Mouse (Mus musculus): ENCODE data around the gene Ggcx. TPM values are rescaled to one million over a fixed set of nuclear protein-coding genes. Genes with fewer than 3 reads are reported as not detected.

Gene Ggcx
- polyA plus RNA-seq (2015; fragmentation: Nextera tagmentation; extraction: Ambion mirVana) = 17.0 and 20.7 TPM in 2 replicates

GRCm38 (mm10) chr6:72414076-72414756 is at the start of gene Ggcx:
TSS of gene Ggcx (plus strand) at chr6:72414308.
- H3K4me2 ChIP-seq = peak within 1 kb of the TSS; percentile 64
- peak; percentile 97 for ATAC-seq (ENCODE audit: low FRiP score, low read depth)
- H3K9me3 ChIP-seq = no peaks in the 10 kb centered on the region
- H3K36me3 ChIP-seq = peaks cover 16% of the 10 kb centered on the region
- H3K27ac ChIP-seq (replicated peaks) = peak within 1 kb of the TSS; percentile 66
- peak within 1 kb of the TSS; percentile 65 for H3K4me3 ChIP-seq
- 2% methylated on average over 33 of the region's 33 CpGs for WGBS
- peak within 1 kb of the TSS; percentile 71 for H3K9ac ChIP-seq
- no peaks in the 10 kb centered on the region for H3K27me3 ChIP-seq
- peaks cover 25% of the 10 kb centered on the region for H3K4me1 ChIP-seq (replicated peaks)

GRCm38 (mm10) chr6:72364985-72365384 is 49.1 kb upstream of the Ggcx start:
- no peak overlapping the region for H3K9ac ChIP-seq
- WGBS = 74% methylated on average over 6 of the region's 6 CpGs
- no peaks in the 10 kb centered on the region for H3K9me3 ChIP-seq

DNA sequence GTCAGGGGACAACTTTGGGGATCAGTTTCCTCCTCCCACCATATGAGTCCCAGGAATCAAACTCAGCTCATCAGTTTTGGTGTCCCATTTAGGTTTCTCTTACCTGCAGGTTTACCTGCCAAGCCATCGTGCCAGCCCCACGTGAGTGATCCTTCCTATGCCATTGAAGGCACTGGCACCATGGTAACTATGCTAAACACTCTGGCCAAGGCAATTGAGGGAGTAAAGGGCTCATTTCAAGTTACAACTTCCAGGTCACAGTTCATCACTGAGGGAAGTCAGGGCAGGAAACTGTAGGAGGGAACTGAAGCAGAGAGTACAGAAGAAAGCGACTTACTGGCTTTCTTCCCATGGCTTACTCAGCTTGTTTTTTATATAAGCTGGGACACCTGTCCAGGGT is 47.8 kb upstream of the Ggcx start:
- WGBS = 66% methylated on average over 3 of the region's 3 CpGs
- H3K4me3 ChIP-seq = no peak overlapping the region
- ATAC-seq (ENCODE audit: low FRiP score, low read depth) = no peak
- 0 out of 2 replicates have a peak, but pooled peaks cover 2% of the 10 kb centered on the region for H3K27me3 ChIP-seq
- H3K36me3 ChIP-seq = no peaks in the 10 kb centered on the region
- no peak overlapping the region for H3K27ac ChIP-seq (replicated peaks)
- H3K9me3 ChIP-seq = no peaks in the 10 kb centered on the region
- peaks cover 13% of the 10 kb centered on the region for H3K4me1 ChIP-seq (replicated peaks)
- H3K4me2 ChIP-seq = no peak overlapping the region
- H3K9ac ChIP-seq = no peak overlapping the region

More at GRCm38 (mm10) chr6:72364985-72365384, 49.1 kb upstream of the Ggcx start:
- Histone ChIP-seq H3K27me3 (0 out of 2 replicates have a peak, but pooled peaks cover 2% of the 10 kb centered on the region), H3K4me1 (replicated peaks) (peaks cover 25% of the 10 kb centered on the region), H3K36me3 (peaks cover 6% of the 10 kb centered on the region; the same call in 1 of the 2 replicates), H3K4me3 (no peak overlapping the region), H3K27ac (replicated peaks) (no peak overlapping the region), H3K4me2 (no peak overlapping the region)
- no peak for ATAC-seq (ENCODE audit: low FRiP score, low read depth)

- 74% methylated on average over 4 of the region's 4 CpGs for WGBS
- no peak for ATAC-seq (ENCODE audit: low FRiP score, low read depth)
- Histone ChIP-seq H3K9ac (no peak within 1 kb of the TSS), H3K27ac (replicated peaks) (no peak within 1 kb of the TSS), H3K4me2 (no peak within 1 kb of the TSS), H3K4me3 (no peak within 1 kb of the TSS), H3K36me3 (no peaks in the 10 kb centered on the region), H3K9me3 (no peaks in the 10 kb centered on the region), H3K27me3 (0 out of 2 replicates have a peak, but pooled peaks cover 2% of the 10 kb centered on the region), H3K4me1 (replicated peaks) (peaks cover 7% of the 10 kb centered on the region)
Measured at GRCm38 (mm10) chr6:72366844-72367443, 47.2 kb upstream of the Ggcx start, which contains the start of gene Rnf181. TSS of gene Rnf181 (minus strand) at chr6:72366956.

GRCm38 (mm10) chr6:72367460-72367974 is 46.6 kb upstream of the Ggcx start:
- WGBS = 77% methylated on average over 4 of the region's 4 CpGs
- H3K4me1 ChIP-seq (replicated peaks) = peaks cover 7% of the 10 kb centered on the region
- H3K4me3 ChIP-seq = no peak overlapping the region
- no peaks in the 10 kb centered on the region for H3K9me3 ChIP-seq
- ATAC-seq (ENCODE audit: low FRiP score, low read depth) = no peak
- H3K36me3 ChIP-seq = no peaks in the 10 kb centered on the region
- 0 out of 2 replicates have a peak, but pooled peaks cover 2% of the 10 kb centered on the region for H3K27me3 ChIP-seq
- no peak overlapping the region for H3K9ac ChIP-seq
- no peak overlapping the region for H3K4me2 ChIP-seq
- no peak overlapping the region for H3K27ac ChIP-seq (replicated peaks)

GRCm38 (mm10) chr6:72369557-72369956 is 44.6 kb upstream of the Ggcx start:
- no peak overlapping the region for H3K4me3 ChIP-seq
- no peak overlapping the region for H3K27ac ChIP-seq (replicated peaks)
- H3K4me1 ChIP-seq (replicated peaks) = no peaks in the 10 kb centered on the region
- no peak overlapping the region for H3K9ac ChIP-seq
- H3K36me3 ChIP-seq = no peaks in the 10 kb centered on the region
- 78% methylated on average over 4 of the region's 4 CpGs for WGBS
- no peak for ATAC-seq (ENCODE audit: low FRiP score, low read depth)
- no peaks in the 10 kb centered on the region for H3K27me3 ChIP-seq
- no peak overlapping the region for H3K4me2 ChIP-seq
- H3K9me3 ChIP-seq = no peaks in the 10 kb centered on the region

GRCm38 (mm10) chr6:72370091-72370490 is 44.0 kb upstream of the Ggcx start:
- Histone ChIP-seq H3K4me2 (no peak overlapping the region), H3K4me3 (no peak overlapping the region), H3K9ac (no peak overlapping the region), H3K9me3 (no peaks in the 10 kb centered on the region), H3K36me3 (no peaks in the 10 kb centered on the region), H3K4me1 (replicated peaks) (no peaks in the 10 kb centered on the region), H3K27ac (replicated peaks) (no peak overlapping the region), H3K27me3 (no peaks in the 10 kb centered on the region)
- ATAC-seq (ENCODE audit: low FRiP score, low read depth) = no peak
- WGBS = 90% methylated on average over 12 of the region's 12 CpGs

- WGBS = 47% methylated on average over 5 of the region's 5 CpGs
- H3K4me3 ChIP-seq = no peak overlapping the region
- no peak overlapping the region for H3K9ac ChIP-seq
- H3K27ac ChIP-seq (replicated peaks) = no peak overlapping the region
- H3K9me3 ChIP-seq = no peaks in the 10 kb centered on the region
- no peak overlapping the region for H3K4me2 ChIP-seq
- no peak for ATAC-seq (ENCODE audit: low FRiP score, low read depth)
- no peaks in the 10 kb centered on the region for H3K27me3 ChIP-seq
- H3K36me3 ChIP-seq = no peaks in the 10 kb centered on the region
- no peaks in the 10 kb centered on the region for H3K4me1 ChIP-seq (replicated peaks)
Measured at GRCm38 (mm10) chr6:72371147-72371546, 43.0 kb upstream of the Ggcx start.

- H3K9me3 ChIP-seq = no peaks in the 10 kb centered on the region
- H3K4me2 ChIP-seq = no peak overlapping the region
- 28% methylated on average over 1 of the region's 1 CpGs for WGBS
- H3K27ac ChIP-seq (replicated peaks) = no peak overlapping the region
- H3K4me3 ChIP-seq = no peak overlapping the region
- ATAC-seq (ENCODE audit: low FRiP score, low read depth) = no peak
- no peak overlapping the region for H3K9ac ChIP-seq
- H3K4me1 ChIP-seq (replicated peaks) = no peaks in the 10 kb centered on the region
- H3K36me3 ChIP-seq = no peaks in the 10 kb centered on the region
- H3K27me3 ChIP-seq = no peaks in the 10 kb centered on the region
Measured at GRCm38 (mm10) chr6:72371571-72371970, 42.5 kb upstream of the Ggcx start.

DNA sequence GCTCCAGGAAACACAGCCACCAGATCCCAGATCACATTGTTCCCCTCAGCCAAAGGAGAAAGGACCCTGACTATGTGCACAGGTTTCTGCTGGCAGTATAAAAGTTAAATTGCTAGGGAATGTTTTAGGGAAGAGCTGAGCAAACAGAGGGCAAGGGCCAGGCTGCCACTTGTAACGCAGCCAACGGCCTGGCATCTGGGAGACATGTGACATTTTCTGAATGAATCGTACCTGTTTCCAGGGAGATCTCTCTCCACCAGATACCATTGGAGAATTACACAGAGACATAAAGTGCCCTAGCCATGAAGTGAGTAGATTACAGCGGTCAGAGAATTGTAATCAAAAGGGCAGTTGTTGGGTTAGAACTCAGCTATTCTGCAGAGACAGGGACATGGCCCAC is 40.9 kb upstream of the Ggcx start:
- 80% methylated on average over 4 of the region's 4 CpGs for WGBS
- no peak overlapping the region for H3K9ac ChIP-seq

GRCm38 (mm10) chr6:72374206-72374605 is 39.9 kb upstream of the Ggcx start:
- Histone ChIP-seq H3K4me1 (replicated peaks) (no peaks in the 10 kb centered on the region), H3K4me2 (no peak overlapping the region), H3K9me3 (no peaks in the 10 kb centered on the region), H3K27me3 (peaks cover 9% of the 10 kb centered on the region; the same call in 1 of the 2 replicates), H3K27ac (replicated peaks) (no peak overlapping the region), H3K4me3 (no peak overlapping the region), H3K36me3 (no peaks in the 10 kb centered on the region), H3K9ac (no peak overlapping the region)
- 81% methylated on average over 7 of the region's 7 CpGs for WGBS
- ATAC-seq (ENCODE audit: low FRiP score, low read depth) = no peak

More for the DNA sequence above, 40.9 kb upstream of the Ggcx start:
- Histone ChIP-seq H3K27me3 (no peaks in the 10 kb centered on the region), H3K4me2 (no peak overlapping the region), H3K9me3 (no peaks in the 10 kb centered on the region), H3K36me3 (no peaks in the 10 kb centered on the region), H3K27ac (replicated peaks) (no peak overlapping the region), H3K4me3 (no peak overlapping the region), H3K4me1 (replicated peaks) (no peaks in the 10 kb centered on the region)
- no peak for ATAC-seq (ENCODE audit: low FRiP score, low read depth)

GRCm38 (mm10) chr6:72374820-72375563 is 39.1 kb upstream of the Ggcx start:
- Histone ChIP-seq H3K4me1 (replicated peaks) (peaks cover under 1% of the 10 kb centered on the region; the same call in 1 of the 2 replicates), H3K27ac (replicated peaks) (no peak overlapping the region), H3K4me3 (no peak overlapping the region), H3K27me3 (peaks cover 15% of the 10 kb centered on the region), H3K9me3 (no peaks in the 10 kb centered on the region), H3K4me2 (no peak overlapping the region), H3K36me3 (no peaks in the 10 kb centered on the region), H3K9ac (no peak overlapping the region)
- ATAC-seq (ENCODE audit: low FRiP score, low read depth) = no peak
- 82% methylated on average over 15 of the region's 15 CpGs for WGBS
